Mouse (Mus musculus) heart, postnatal 25 days (tissue): ENCODE data around the gene Tapbp. TPM values are rescaled to one million over a fixed set of nuclear protein-coding genes. Genes with fewer than 3 reads are reported as not detected.

Experiments
- DNase-seq: peaks from one replicate; pipeline ENCODE4 v3.0.0; 2022; ENCODE audit warnings: low spot score
- intact Hi-C: fragments of 180-260 bp; cut with DNase I; formaldehyde crosslinking; loops from one replicate; pipeline ENCODE4 v1.15.1; 2025
- total RNA-seq, 2 experiments: library from RNA; stranded (reverse); gene quantifications; 2 replicates each; pipeline ENCODE4 v1.2.3; 2021

The Tapbp gene
- total RNA-seq, 2 experiments from 2014 or later: 93.5 to 104 TPM

- DNase-seq: peak; percentile 80
- intact Hi-C loops: loop anchor here (2.0 kb wide), 1 partner anchor 23 kb away; no protein-coding TSS in a partner anchor
These were observed 3.9 kb downstream of the Tapbp start for GRCm38 (mm10) chr17:33919351-33920281.

GRCm38 (mm10) chr17:33920282-33921097, 4.8 kb downstream of the Tapbp start:
- peak; percentile 68 for DNase-seq

GRCm38 (mm10) chr17:33921361-33921760, 5.7 kb downstream of the Tapbp start:
- no peak for DNase-seq
- intact Hi-C loops: loop anchor here (2.0 kb wide), 1 partner anchor 25 kb away; no protein-coding TSS in a partner anchor

More at GRCm38 (mm10) chr17:33920282-33921097, 4.8 kb downstream of the Tapbp start:
- intact Hi-C loops: loop anchor here (2.0 kb wide), 1 partner anchor 24 kb away; no protein-coding TSS in a partner anchor

GRCm38 (mm10) chr17:33924577-33925283, 9.0 kb downstream of the Tapbp start:
- intact Hi-C loops: no loop called here
- DNase-seq: no peak

GRCm38 (mm10) chr17:33925406-33926116, 9.9 kb downstream of the Tapbp start:
- no peak for DNase-seq
- intact Hi-C loops: no loop called here

GRCm38 (mm10) chr17:33926207-33926932, 10.7 kb downstream of the Tapbp start:
- DNase-seq: no peak
- intact Hi-C loops: no loop called here

GRCm38 (mm10) chr17:33928251-33928947, 12.7 kb downstream of the Tapbp start:
- intact Hi-C loops: no loop called here

GRCm38 (mm10) chr17:33929371-33930279, 13.9 kb downstream of the Tapbp start, which contains the start of gene Rgl2:
Rgl2 (plus strand) TSS chr17:33929543.
- intact Hi-C loops: no loop called here
- DNase-seq: peak; percentile 73

More at GRCm38 (mm10) chr17:33928251-33928947, 12.7 kb downstream of the Tapbp start:
- no peak for DNase-seq

GRCm38 (mm10) chr17:33930280-33931158, 14.8 kb downstream of the Tapbp start:
- intact Hi-C loops: no loop called here

GRCm38 (mm10) chr17:33931159-33931866, 15.6 kb downstream of the Tapbp start:
- DNase-seq: no peak
- intact Hi-C loops: no loop called here

More at GRCm38 (mm10) chr17:33930280-33931158, 14.8 kb downstream of the Tapbp start:
- peak; percentile 35 for DNase-seq

- intact Hi-C loops: no loop called here
These were observed 16.2 kb downstream of the Tapbp start for GRCm38 (mm10) chr17:33931947-33932346.

GRCm38 (mm10) chr17:33932448-33932847, 16.7 kb downstream of the Tapbp start:
- intact Hi-C loops: no loop called here
- DNase-seq: no peak

More at GRCm38 (mm10) chr17:33931947-33932346, 16.2 kb downstream of the Tapbp start:
- DNase-seq: no peak

- intact Hi-C loops: no loop called here
These were observed 17.3 kb downstream of the Tapbp start for GRCm38 (mm10) chr17:33932970-33933369.

GRCm38 (mm10) chr17:33935422-33936055, 19.8 kb downstream of the Tapbp start:
- DNase-seq: no peak
- intact Hi-C loops: no loop called here

More at GRCm38 (mm10) chr17:33932970-33933369, 17.3 kb downstream of the Tapbp start:
- no peak for DNase-seq

GRCm38 (mm10) chr17:33936993-33937392, 21.3 kb downstream of the Tapbp start:
- no peak for DNase-seq
- intact Hi-C loops: no loop called here
